Mouse (Mus musculus): ENCODE results near the gene Chgb. TPM values are rescaled to one million over a fixed set of nuclear protein-coding genes. Genes with fewer than 3 reads are reported as not detected.

Chgb gene
- polyA plus RNA-seq, 1 experiment = 0.04 TPM

GRCm38 (mm10) chr2:132781439-132782068 is 476 bp downstream of the Chgb start:
- TF ChIP-seq MYOG (IDR thresholded peaks at IDR 0.05; ENCODE audit: control insufficient read depth in 1 of 3, insufficient read depth in 1 of 3, insufficient read length in 2 of 3, low read depth in 2 of 3) (peak in 2 of 3 experiments; percentile 49 to 62), POLR2A (IDR thresholded peaks at IDR 0.05; ENCODE audit: insufficient read length, low read depth) (no peak), MAX (IDR thresholded peaks at IDR 0.05; ENCODE audit: low read depth) (peak; percentile 84), TCF12 (IDR thresholded peaks at IDR 0.05; ENCODE audit: insufficient read depth, poor library complexity, severe bottlenecking) (no peak), REST (IDR thresholded peaks at IDR 0.05; ENCODE audit: insufficient read depth, insufficient read length) (peak; percentile 88), E2F4 (IDR thresholded peaks at IDR 0.05; ENCODE audit: insufficient read depth) (no peak), MYOD1 (IDR thresholded peaks at IDR 0.05; ENCODE audit: control insufficient read depth in 1 of 3, insufficient read length in 2 of 3, low read depth in 2 of 3) (peak in 2 of 3 experiments; percentile 28 to 56)
- Histone ChIP-seq H3K36me3 (ENCODE audit: control insufficient read depth, insufficient read depth) (no peaks in the 10 kb centered on the region), H3ac (ENCODE audit: control insufficient read depth, insufficient read length) (no peak overlapping the region), H3K4me2 (ENCODE audit: low read depth) (no peak overlapping the region), H3K4me3 (no peak overlapping the region), H3K79me2 (ENCODE audit: control insufficient read depth, insufficient read depth) (no peaks in the 10 kb centered on the region), H3K27me3 (ENCODE audit: control insufficient read depth, insufficient read depth, insufficient read length) (no peaks in the 10 kb centered on the region)

GRCm38 (mm10) chr2:132784039-132784438 is 3.0 kb downstream of the Chgb start:
- H3K79me2 ChIP-seq (ENCODE audit: control insufficient read depth, insufficient read depth) = no peaks in the 10 kb centered on the region
- TF ChIP-seq TCF3 (IDR thresholded peaks at IDR 0.05; ENCODE audit: insufficient read length, low read depth) (no peak), MYOD1 (IDR thresholded peaks at IDR 0.05; ENCODE audit: control insufficient read depth in 1 of 3, insufficient read length in 2 of 3, low read depth in 2 of 3) (no peak), E2F4 (IDR thresholded peaks at IDR 0.05; ENCODE audit: insufficient read depth) (no peak), REST (IDR thresholded peaks at IDR 0.05; ENCODE audit: insufficient read depth, insufficient read length) (no peak), USF1 (IDR thresholded peaks at IDR 0.05; ENCODE audit: low read depth) (no peak), POLR2A (IDR thresholded peaks at IDR 0.05; ENCODE audit: insufficient read length, low read depth) (no peak), CEBPB (IDR thresholded peaks at IDR 0.05; ENCODE audit: insufficient read depth, poor library complexity, severe bottlenecking) (no peak), TCF12 (IDR thresholded peaks at IDR 0.05; ENCODE audit: insufficient read depth, poor library complexity, severe bottlenecking) (no peak), MAX (IDR thresholded peaks at IDR 0.05; ENCODE audit: low read depth) (no peak), POLR2AphosphoS2 (IDR thresholded peaks at IDR 0.05; ENCODE audit: insufficient read length, low read depth) (no peak), MYOG (IDR thresholded peaks at IDR 0.05; ENCODE audit: control insufficient read depth in 1 of 3, insufficient read depth in 1 of 3, insufficient read length in 2 of 3, low read depth in 2 of 3) (no peak), SRF (IDR thresholded peaks at IDR 0.05; ENCODE audit: control insufficient read depth, insufficient read length, low read depth) (no peak)

GRCm38 (mm10) chr2:132793441-132794203 is 12.5 kb downstream of the Chgb start:
- peaks cover 15% of the 10 kb centered on the region for H3K27me3 ChIP-seq (ENCODE audit: control insufficient read depth, insufficient read depth, insufficient read length)
- H3K4me2 ChIP-seq (ENCODE audit: low read depth) = no peak overlapping the region
- H3ac ChIP-seq (ENCODE audit: control insufficient read depth, insufficient read length) = no peak overlapping the region
- H3K4me3 ChIP-seq = no peak overlapping the region
- TF ChIP-seq REST (IDR thresholded peaks at IDR 0.05; ENCODE audit: insufficient read depth, insufficient read length) (no peak), TCF3 (IDR thresholded peaks at IDR 0.05; ENCODE audit: insufficient read length, low read depth) (no peak), POLR2A (IDR thresholded peaks at IDR 0.05; ENCODE audit: insufficient read length, low read depth) (no peak), TCF12 (IDR thresholded peaks at IDR 0.05; ENCODE audit: insufficient read depth, poor library complexity, severe bottlenecking) (no peak), SRF (IDR thresholded peaks at IDR 0.05; ENCODE audit: control insufficient read depth, insufficient read length, low read depth) (no peak), CEBPB (IDR thresholded peaks at IDR 0.05; ENCODE audit: insufficient read depth, poor library complexity, severe bottlenecking) (no peak), POLR2AphosphoS2 (IDR thresholded peaks at IDR 0.05; ENCODE audit: insufficient read length, low read depth) (no peak), MYOD1 (IDR thresholded peaks at IDR 0.05; ENCODE audit: control insufficient read depth in 1 of 3, insufficient read length in 2 of 3, low read depth in 2 of 3) (no peak), E2F4 (IDR thresholded peaks at IDR 0.05; ENCODE audit: insufficient read depth) (no peak), MAX (IDR thresholded peaks at IDR 0.05; ENCODE audit: low read depth) (no peak), MYOG (IDR thresholded peaks at IDR 0.05; ENCODE audit: control insufficient read depth in 1 of 3, insufficient read depth in 1 of 3, insufficient read length in 2 of 3, low read depth in 2 of 3) (no peak), USF1 (IDR thresholded peaks at IDR 0.05; ENCODE audit: low read depth) (no peak)
- H3K36me3 ChIP-seq (ENCODE audit: control insufficient read depth, insufficient read depth) = no peaks in the 10 kb centered on the region
- no peaks in the 10 kb centered on the region for H3K79me2 ChIP-seq (ENCODE audit: control insufficient read depth, insufficient read depth)

More at GRCm38 (mm10) chr2:132784039-132784438, 3.0 kb downstream of the Chgb start:
- no peak overlapping the region for H3K4me2 ChIP-seq (ENCODE audit: low read depth)
- no peak overlapping the region for H3K4me3 ChIP-seq
- no peak overlapping the region for H3ac ChIP-seq (ENCODE audit: control insufficient read depth, insufficient read length)
- H3K36me3 ChIP-seq (ENCODE audit: control insufficient read depth, insufficient read depth) = no peaks in the 10 kb centered on the region
- no peaks in the 10 kb centered on the region for H3K27me3 ChIP-seq (ENCODE audit: control insufficient read depth, insufficient read depth, insufficient read length)

- Histone ChIP-seq H3K4me3 (no peak overlapping the region), H3K36me3 (ENCODE audit: control insufficient read depth, insufficient read depth) (no peaks in the 10 kb centered on the region), H3K79me2 (ENCODE audit: control insufficient read depth, insufficient read depth) (no peaks in the 10 kb centered on the region), H3K27me3 (ENCODE audit: control insufficient read depth, insufficient read depth, insufficient read length) (peaks cover 15% of the 10 kb centered on the region), H3ac (ENCODE audit: control insufficient read depth, insufficient read length) (no peak overlapping the region), H3K4me2 (ENCODE audit: low read depth) (no peak overlapping the region)
- TF ChIP-seq E2F4 (IDR thresholded peaks at IDR 0.05; ENCODE audit: insufficient read depth) (no peak), MYOD1 (IDR thresholded peaks at IDR 0.05; ENCODE audit: control insufficient read depth in 1 of 3, insufficient read length in 2 of 3, low read depth in 2 of 3) (no peak), CEBPB (IDR thresholded peaks at IDR 0.05; ENCODE audit: insufficient read depth, poor library complexity, severe bottlenecking) (no peak), MYOG (IDR thresholded peaks at IDR 0.05; ENCODE audit: control insufficient read depth in 1 of 3, insufficient read depth in 1 of 3, insufficient read length in 2 of 3, low read depth in 2 of 3) (no peak)
Observed at GRCm38 (mm10) chr2:132794204-132794586, 13.1 kb downstream of the Chgb start.

Measured in myocyte (in vitro differentiated cells).